Mouse (Mus musculus): Measurements from ENCODE around the gene Prkab1. TPM values are rescaled to one million over a fixed set of nuclear protein-coding genes. Genes with fewer than 3 reads are reported as not detected.

Prkab1 gene
- polyA plus RNA-seq, 1 experiment from 2014 or later, result 68.6 TPM

DNA sequence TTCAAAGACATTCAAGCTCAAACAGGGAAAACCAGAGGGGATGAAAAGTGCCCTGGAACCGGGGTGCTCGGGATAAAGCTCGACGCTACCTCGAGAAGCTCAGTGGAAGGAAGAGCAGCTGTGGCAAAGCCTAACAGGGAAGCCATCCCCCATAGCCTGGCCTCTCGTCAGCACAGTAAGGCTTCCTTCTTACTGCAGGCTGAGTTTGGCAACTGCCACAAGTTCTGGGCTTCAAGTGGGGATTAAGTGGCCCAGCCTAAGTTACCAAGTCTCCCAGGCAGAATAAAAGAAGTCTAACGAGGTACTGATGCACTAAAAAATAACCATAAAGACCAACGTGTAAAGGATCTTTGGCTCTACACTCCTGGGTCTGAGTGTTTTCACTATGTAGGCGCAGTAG lies 6.1 kb downstream of the Prkab1 start:
- H3K36me3 ChIP-seq, result peaks cover 71% of the 10 kb centered on the region
- ATAC-seq (ENCODE audit: insufficient number of reproducible peaks, low FRiP score, low TSS enrichment, low read depth), result no peak
- WGBS, result 89% methylated on average over 9 of the region's 9 CpGs

DNA sequence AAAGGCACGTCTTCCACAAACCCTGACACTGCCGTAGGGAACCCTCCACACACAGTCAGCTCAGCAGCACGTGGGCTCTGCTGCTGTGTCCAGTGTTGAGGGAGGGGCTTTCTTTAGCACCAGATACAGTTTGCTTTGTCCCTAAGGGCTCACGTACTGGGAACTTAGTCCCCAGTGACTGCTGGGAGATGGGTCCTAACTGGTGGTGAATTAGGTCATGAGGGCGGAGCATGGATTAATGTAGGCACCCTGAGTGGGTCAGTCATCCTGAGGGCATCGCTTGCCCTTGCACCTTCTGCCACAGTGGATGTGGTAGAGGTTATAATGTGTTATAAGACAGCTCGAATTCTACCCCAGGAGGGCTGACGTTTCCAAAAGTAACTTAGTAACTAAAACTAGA lies 6.9 kb downstream of the Prkab1 start:
- H3K36me3 ChIP-seq, result peaks cover 71% of the 10 kb centered on the region
- ATAC-seq (ENCODE audit: insufficient number of reproducible peaks, low FRiP score, low TSS enrichment, low read depth), result no peak
- 90% methylated on average over 8 of the region's 8 CpGs for WGBS

More for the DNA sequence above, 6.1 kb downstream of the Prkab1 start:
- Histone ChIP-seq H3K4me3 (replicated peaks) (no peak overlapping the region), H3K4me2 (replicated peaks) (no peak overlapping the region), H3K4me1 (peaks cover 13% of the 10 kb centered on the region), H3K27ac (replicated peaks) (no peak overlapping the region), H3K27me3 (no peaks in the 10 kb centered on the region), H3K9ac (no peak overlapping the region), H3K9me3 (replicated peaks) (no peaks in the 10 kb centered on the region)

DNA sequence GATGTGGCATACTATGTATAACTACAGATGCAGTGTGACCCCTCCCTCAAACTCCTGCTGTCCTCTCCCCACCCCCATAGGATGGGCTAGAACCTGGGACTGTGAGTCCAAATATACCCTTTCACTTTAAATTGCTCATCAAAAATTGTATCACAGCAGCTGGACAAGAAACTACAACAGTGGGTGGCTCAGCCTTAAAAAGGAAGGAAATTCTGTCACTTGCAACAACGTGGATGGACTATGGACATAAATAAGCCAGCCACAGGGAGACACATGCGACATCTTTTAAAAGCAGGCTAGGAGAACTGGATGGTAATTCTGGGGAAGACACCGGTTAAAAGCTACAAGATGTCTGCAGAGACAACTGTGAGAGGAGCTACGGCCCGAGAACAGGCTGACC lies 7.8 kb downstream of the Prkab1 start:
- Histone ChIP-seq H3K4me1 (no peaks in the 10 kb centered on the region), H3K9ac (no peak overlapping the region), H3K27ac (replicated peaks) (no peak overlapping the region), H3K4me3 (replicated peaks) (no peak overlapping the region), H3K36me3 (peaks cover 71% of the 10 kb centered on the region), H3K9me3 (replicated peaks) (no peaks in the 10 kb centered on the region), H3K27me3 (no peaks in the 10 kb centered on the region), H3K4me2 (replicated peaks) (no peak overlapping the region)
- 96% methylated on average over 5 of the region's 5 CpGs for WGBS
- no peak for ATAC-seq (ENCODE audit: insufficient number of reproducible peaks, low FRiP score, low TSS enrichment, low read depth)

More for the DNA sequence above, 6.9 kb downstream of the Prkab1 start:
- H3K27ac ChIP-seq (replicated peaks), result no peak overlapping the region
- H3K27me3 ChIP-seq, result no peaks in the 10 kb centered on the region
- H3K4me3 ChIP-seq (replicated peaks), result no peak overlapping the region
- H3K4me1 ChIP-seq, result peaks cover 5% of the 10 kb centered on the region; the same call in 1 of the 2 replicates
- H3K9me3 ChIP-seq (replicated peaks), result no peaks in the 10 kb centered on the region
- H3K4me2 ChIP-seq (replicated peaks), result no peak overlapping the region
- no peak overlapping the region for H3K9ac ChIP-seq

DNA sequence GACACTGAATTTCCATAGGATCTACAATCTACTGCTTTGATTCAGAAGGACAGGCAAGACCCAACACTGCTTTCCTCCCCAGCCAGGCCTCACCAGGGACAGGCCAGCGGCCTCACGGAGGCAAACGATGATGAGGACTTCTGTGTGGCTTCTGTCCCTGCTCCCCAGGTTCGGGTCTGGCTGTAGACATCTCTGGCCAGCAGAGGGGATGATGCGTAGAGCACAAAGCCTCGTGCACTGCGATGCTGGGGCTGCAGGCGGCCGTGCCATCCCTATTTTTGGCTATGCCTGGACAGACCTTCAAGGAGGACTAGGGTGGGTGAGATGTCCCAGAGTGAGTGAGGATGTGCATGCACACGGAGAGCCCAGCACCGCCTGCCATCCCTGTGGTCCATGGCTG lies 10.1 kb downstream of the Prkab1 start:
- H3K27ac ChIP-seq (replicated peaks), result no peak overlapping the region
- no peaks in the 10 kb centered on the region for H3K27me3 ChIP-seq
- no peaks in the 10 kb centered on the region for H3K9me3 ChIP-seq (replicated peaks)
- H3K9ac ChIP-seq, result no peak overlapping the region
- peaks cover 56% of the 10 kb centered on the region for H3K36me3 ChIP-seq
- no peak overlapping the region for H3K4me3 ChIP-seq (replicated peaks)
- ATAC-seq (ENCODE audit: insufficient number of reproducible peaks, low FRiP score, low TSS enrichment, low read depth), result no peak
- no peak overlapping the region for H3K4me2 ChIP-seq (replicated peaks)
- no peaks in the 10 kb centered on the region for H3K4me1 ChIP-seq
- WGBS, result 89% methylated on average over 11 of the region's 11 CpGs

DNA sequence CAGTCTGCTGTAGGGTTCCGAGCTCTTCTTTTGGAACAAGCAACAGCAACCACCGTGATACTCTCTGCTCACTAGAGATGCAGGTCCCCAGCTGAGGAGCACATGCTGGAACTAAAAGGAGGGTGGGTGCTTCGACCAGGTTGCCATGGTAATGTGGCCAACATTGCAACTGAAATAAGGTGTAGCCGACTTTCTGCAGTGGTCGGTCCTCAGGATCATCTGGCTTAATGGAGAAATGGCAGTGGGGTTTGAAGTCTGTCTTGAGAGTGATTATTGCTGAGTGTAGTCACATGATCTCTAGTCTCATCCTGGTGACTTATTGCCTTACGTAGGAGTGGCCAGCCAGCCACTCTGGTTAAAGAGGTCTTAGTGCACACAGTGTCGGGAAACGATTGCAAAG lies 10.5 kb downstream of the Prkab1 start:
- H3K4me1 ChIP-seq, result no peaks in the 10 kb centered on the region
- H3K9me3 ChIP-seq (replicated peaks), result no peaks in the 10 kb centered on the region
- H3K4me2 ChIP-seq (replicated peaks), result no peak overlapping the region
- peaks cover 52% of the 10 kb centered on the region for H3K36me3 ChIP-seq
- no peak overlapping the region for H3K9ac ChIP-seq
- no peak overlapping the region for H3K4me3 ChIP-seq (replicated peaks)
- no peak for ATAC-seq (ENCODE audit: insufficient number of reproducible peaks, low FRiP score, low TSS enrichment, low read depth)
- no peak overlapping the region for H3K27ac ChIP-seq (replicated peaks)
- H3K27me3 ChIP-seq, result no peaks in the 10 kb centered on the region
- 78% methylated on average over 8 of the region's 8 CpGs for WGBS

DNA sequence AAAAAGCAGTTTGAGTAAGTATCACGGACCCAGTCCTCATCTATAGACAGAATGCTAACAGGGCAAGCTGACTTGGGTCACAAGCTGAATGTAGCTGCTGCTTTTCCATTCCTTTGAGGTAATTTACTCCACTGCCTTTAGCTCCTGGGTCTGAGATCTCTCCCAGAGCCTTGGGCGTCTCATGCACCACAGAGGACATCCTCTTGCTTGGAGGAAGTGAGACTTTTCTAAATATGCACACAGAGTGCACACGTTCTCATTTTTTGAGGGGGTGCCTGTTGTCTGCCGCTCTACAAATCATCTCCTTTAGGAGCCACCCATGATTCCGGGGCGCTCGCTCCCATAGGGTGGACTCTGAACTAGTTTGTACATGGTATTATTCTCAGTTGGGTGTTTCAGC lies 11.8 kb downstream of the Prkab1 start:
- Histone ChIP-seq H3K36me3 (peaks cover 39% of the 10 kb centered on the region), H3K9me3 (replicated peaks) (no peaks in the 10 kb centered on the region), H3K4me3 (replicated peaks) (no peak overlapping the region), H3K27me3 (no peaks in the 10 kb centered on the region), H3K9ac (no peak overlapping the region), H3K4me2 (replicated peaks) (no peak overlapping the region), H3K4me1 (no peaks in the 10 kb centered on the region), H3K27ac (replicated peaks) (no peak overlapping the region)
- 89% methylated on average over 7 of the region's 7 CpGs for WGBS
- no peak for ATAC-seq (ENCODE audit: insufficient number of reproducible peaks, low FRiP score, low TSS enrichment, low read depth)

DNA sequence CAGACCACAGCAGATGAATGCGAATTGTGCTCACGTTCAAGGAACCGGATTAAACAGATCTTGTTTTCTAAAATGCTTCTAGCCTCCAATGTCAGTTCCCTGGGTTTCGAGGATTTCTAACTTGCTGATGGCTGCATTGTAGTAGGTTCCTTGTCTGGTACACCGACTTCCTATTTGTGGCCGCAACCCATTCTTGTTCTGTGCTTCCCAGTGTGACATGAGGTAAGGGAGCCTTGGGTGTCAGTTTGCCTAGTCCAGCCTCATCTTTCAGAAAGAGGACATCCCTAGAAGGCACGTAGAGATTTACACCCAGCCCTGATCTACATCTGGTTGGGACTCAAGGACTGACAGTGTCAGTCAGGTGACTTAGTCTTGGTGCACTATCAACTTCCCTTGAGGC lies 12.6 kb downstream of the Prkab1 start:
- H3K36me3 ChIP-seq, result peaks cover 31% of the 10 kb centered on the region
- no peaks in the 10 kb centered on the region for H3K4me1 ChIP-seq
- no peak overlapping the region for H3K27ac ChIP-seq (replicated peaks)
- no peaks in the 10 kb centered on the region for H3K9me3 ChIP-seq (replicated peaks)
- no peaks in the 10 kb centered on the region for H3K27me3 ChIP-seq
- no peak overlapping the region for H3K9ac ChIP-seq
- no peak for ATAC-seq (ENCODE audit: insufficient number of reproducible peaks, low FRiP score, low TSS enrichment, low read depth)
- no peak overlapping the region for H3K4me2 ChIP-seq (replicated peaks)
- no peak overlapping the region for H3K4me3 ChIP-seq (replicated peaks)
- 91% methylated on average over 7 of the region's 7 CpGs for WGBS

DNA sequence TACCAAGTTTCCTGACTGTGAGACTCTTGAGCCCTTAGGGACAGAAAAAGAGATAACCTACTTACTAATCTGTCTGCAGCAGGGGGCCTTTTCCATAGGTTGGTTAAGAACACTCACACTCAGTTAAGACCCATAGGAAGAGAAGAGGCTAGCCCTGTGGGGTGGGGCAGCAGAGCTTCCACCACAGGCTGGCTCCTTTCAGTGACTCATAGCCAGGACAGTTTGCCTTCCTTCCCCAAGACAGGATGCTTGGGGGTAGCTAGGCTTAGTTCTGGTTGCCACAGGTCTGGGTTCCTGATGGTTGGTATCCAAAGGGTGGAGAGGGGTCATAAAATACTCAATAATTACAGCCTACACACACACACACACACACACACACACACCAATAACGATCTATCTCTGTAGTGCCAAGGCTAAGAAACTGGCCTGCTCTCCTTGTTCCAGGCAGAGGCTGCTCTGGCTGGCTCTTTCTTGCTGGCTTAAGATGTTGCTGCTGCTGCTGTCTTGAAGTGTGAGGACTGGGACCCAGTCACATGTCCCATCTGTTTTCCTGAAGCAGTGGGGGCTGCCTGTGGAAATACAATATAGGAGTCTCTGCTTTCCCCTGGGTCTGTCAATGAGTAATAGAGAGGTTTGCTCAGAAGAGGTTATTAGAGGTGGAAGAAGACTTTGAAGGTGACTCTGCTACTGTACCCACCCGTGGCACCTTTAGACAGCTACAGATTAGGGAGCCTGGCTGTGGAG lies 14.3 kb downstream of the Prkab1 start:
- Histone ChIP-seq H3K4me3 (replicated peaks) (no peak overlapping the region), H3K9me3 (replicated peaks) (no peaks in the 10 kb centered on the region), H3K4me1 (no peaks in the 10 kb centered on the region), H3K27me3 (no peaks in the 10 kb centered on the region), H3K9ac (no peak overlapping the region), H3K27ac (replicated peaks) (no peak overlapping the region), H3K36me3 (peaks cover 18% of the 10 kb centered on the region), H3K4me2 (replicated peaks) (no peak overlapping the region)
- WGBS, result 67% methylated on average over 2 of the region's 2 CpGs
- no peak for ATAC-seq (ENCODE audit: insufficient number of reproducible peaks, low FRiP score, low TSS enrichment, low read depth)

DNA sequence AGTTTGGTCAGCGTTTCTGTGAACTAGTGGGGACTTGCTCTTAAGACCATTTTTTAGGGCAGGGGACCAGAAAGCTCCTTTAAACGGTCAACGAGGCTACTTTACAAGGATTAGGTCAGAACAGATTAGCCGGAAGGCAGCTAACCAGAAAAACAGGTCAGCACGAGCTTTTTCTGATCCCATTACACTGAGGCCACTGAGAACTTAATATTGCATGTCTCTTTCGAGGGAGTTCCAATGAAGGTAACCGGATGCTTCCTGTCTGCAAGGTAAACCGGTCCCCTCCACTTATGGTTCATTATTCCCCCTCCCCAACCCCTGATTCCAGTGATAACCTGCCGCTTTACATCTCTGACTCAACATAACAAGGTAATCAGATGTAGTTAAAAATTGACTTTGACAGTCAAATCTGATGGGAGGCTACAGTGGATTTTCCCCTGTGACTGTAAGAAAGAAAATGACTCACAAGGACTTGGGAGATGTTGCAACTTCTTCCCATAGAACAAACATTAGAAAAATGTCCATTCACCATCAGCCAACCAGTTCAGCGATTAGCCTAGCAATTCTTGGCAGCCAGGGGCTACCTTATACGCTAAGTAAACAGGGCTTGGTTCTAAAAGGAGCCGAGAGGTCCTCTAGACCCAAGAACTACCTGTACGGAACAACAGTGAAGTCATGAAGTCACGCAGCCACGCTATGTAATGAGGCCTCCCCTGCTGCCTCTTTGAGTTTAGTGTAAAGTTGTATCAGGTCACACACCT lies 15.0 kb downstream of the Prkab1 start:
- Histone ChIP-seq H3K9me3 (replicated peaks) (no peaks in the 10 kb centered on the region), H3K4me1 (no peaks in the 10 kb centered on the region), H3K27ac (replicated peaks) (no peak overlapping the region), H3K4me3 (replicated peaks) (no peak overlapping the region), H3K27me3 (no peaks in the 10 kb centered on the region), H3K4me2 (replicated peaks) (no peak overlapping the region), H3K9ac (no peak overlapping the region), H3K36me3 (peaks cover 11% of the 10 kb centered on the region)
- ATAC-seq (ENCODE audit: insufficient number of reproducible peaks, low FRiP score, low TSS enrichment, low read depth), result no peak
- WGBS, result 44% methylated on average over 15 of the region's 15 CpGs

DNA sequence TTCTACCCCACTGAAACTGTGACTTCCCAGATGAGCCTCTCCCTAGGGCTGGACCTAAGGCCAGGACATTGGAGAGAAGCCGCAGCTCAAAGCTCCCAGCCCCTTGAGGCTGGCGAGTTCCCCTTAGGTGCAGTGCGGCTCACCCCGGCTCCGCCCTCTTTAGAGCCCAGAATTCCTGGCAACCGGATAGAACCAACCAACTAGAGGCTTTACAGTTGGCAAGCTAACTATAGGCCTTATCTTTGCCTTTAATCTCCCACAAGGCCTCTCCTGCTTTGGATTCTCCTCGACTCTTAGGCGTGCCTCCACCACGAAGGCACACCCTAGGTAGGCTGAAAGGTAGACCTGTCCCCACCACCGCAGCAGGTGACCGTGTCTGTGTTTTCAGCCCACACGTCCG lies 16.6 kb downstream of the Prkab1 start:
- ATAC-seq (ENCODE audit: insufficient number of reproducible peaks, low FRiP score, low TSS enrichment, low read depth), result no peak
- H3K27ac ChIP-seq (replicated peaks), result no peak overlapping the region
- 75% methylated on average over 13 of the region's 13 CpGs for WGBS
- no peaks in the 10 kb centered on the region for H3K4me1 ChIP-seq
- no peaks in the 10 kb centered on the region for H3K36me3 ChIP-seq
- H3K4me3 ChIP-seq (replicated peaks), result no peak overlapping the region
- no peak overlapping the region for H3K9ac ChIP-seq
- no peaks in the 10 kb centered on the region for H3K27me3 ChIP-seq
- no peak overlapping the region for H3K4me2 ChIP-seq (replicated peaks)
- H3K9me3 ChIP-seq (replicated peaks), result no peaks in the 10 kb centered on the region

DNA sequence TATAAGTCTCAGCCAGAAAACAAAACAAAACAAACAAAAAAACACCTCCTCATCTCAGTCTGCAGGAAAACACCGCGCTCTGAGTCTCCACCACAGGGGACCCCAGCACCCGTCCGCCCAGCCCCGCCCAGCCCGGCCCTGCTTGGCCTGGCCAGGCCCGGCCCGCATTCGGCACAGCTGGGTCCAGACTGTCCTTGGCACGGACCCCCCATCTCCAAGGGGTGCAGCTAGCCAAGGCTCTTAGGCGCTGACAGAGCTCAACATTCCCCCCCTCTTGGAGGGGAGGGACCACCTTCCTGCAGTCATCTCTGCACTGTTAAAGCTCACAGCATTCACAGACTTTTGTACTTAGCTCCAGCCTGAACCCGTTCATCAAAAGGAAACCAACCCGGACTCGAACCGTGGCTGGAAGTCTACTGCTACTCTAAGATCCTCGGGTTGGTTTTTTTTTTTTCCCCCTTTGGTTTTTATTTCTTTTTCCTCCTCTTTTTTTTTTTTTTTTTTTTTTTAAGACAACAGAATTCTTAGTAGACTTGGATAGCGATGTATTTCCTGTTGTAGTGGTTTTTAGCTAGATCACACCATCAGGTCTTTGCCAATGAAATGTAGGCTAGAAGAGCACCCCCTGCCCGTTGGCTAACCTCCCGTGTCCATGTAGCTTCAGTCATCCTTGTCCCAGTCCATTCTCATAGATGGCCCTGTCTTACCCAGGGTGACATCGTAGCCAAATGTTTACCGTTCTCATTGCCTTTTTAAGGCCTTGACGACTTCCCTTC lies 17.8 kb downstream of the Prkab1 start:
- no peak overlapping the region for H3K27ac ChIP-seq (replicated peaks)
- H3K9me3 ChIP-seq (replicated peaks), result no peaks in the 10 kb centered on the region
- no peaks in the 10 kb centered on the region for H3K36me3 ChIP-seq
- 70% methylated on average over 22 of the region's 22 CpGs for WGBS
- no peaks in the 10 kb centered on the region for H3K27me3 ChIP-seq
- no peak overlapping the region for H3K9ac ChIP-seq
- H3K4me2 ChIP-seq (replicated peaks), result no peak overlapping the region
- no peaks in the 10 kb centered on the region for H3K4me1 ChIP-seq
- H3K4me3 ChIP-seq (replicated peaks), result no peak overlapping the region
- no peak for ATAC-seq (ENCODE audit: insufficient number of reproducible peaks, low FRiP score, low TSS enrichment, low read depth)
